Comparison of ENCODE assay signal across 17 mouse cellular contexts in the genomic region with DNA sequence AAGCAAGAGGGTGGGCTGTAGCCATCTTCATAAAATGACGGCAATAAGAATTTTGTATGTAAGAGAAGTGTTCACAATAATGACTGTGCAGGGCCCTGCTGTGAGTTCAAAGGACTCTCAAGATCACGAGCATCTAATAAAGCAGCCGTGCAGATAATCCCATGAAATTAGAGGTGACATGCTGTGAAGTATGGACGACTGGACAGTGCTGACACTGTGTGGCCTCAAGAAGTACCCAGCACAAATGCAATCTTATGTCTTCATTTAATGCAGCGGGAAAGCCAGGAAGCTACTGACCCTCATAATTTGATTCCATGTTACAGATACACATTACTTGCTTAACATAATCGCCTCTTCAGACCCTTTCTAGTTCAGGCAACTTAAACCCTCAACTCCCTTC. TPM values are rescaled to one million over a fixed set of nuclear protein-coding genes. Genes with fewer than 3 reads are reported as not detected.
DNase-seq lines count a peak whose midpoint lies in the region; ATAC-seq and TF ChIP-seq lines count a peak whose summit lies in the region.
"Had no signal": no experiment of that assay in that cellular context is flagged by ENCODE, and none has a peak within 500 bp of the region (broad histone marks: within the 10 kb centered on the region; RNA-seq: fewer than 3 reads in every experiment).

No protein-coding gene starts in this region.

- no peak overlapping the region for H3K4me2 ChIP-seq in forebrain, embryonic 12.5 days
- H3K4me2 ChIP-seq in forebrain, embryonic 15.5 days (replicated peaks): no peak overlapping the region
- no peak overlapping the region for H3K4me2 ChIP-seq in midbrain, embryonic 11.5 days
- no peak overlapping the region for H3K4me2 ChIP-seq in midbrain, embryonic 15.5 days
- no peak overlapping the region for H3K4me2 ChIP-seq in limb, embryonic 13.5 days (replicated peaks)
- H3K4me2 ChIP-seq: heart, embryonic 11.5 days; heart, embryonic 15.5 days had no signal

- H3K9me3 ChIP-seq in forebrain, embryonic 12.5 days: 0 out of 2 replicates have a peak, but pooled peaks cover 4% of the 10 kb centered on the region
- H3K9me3 ChIP-seq in forebrain, embryonic 15.5 days: no peaks in the 10 kb centered on the region
- peaks cover 3% of the 10 kb centered on the region; the same call in 1 of the 2 replicates for H3K9me3 ChIP-seq in midbrain, embryonic 11.5 days (ENCODE audit: control insufficient read depth, low read length)
- peaks cover 6% of the 10 kb centered on the region; the same call in 1 of the 2 replicates for H3K9me3 ChIP-seq in midbrain, embryonic 15.5 days
- no peaks in the 10 kb centered on the region for H3K9me3 ChIP-seq in limb, embryonic 10.5 days (replicated peaks)
- no peaks in the 10 kb centered on the region for H3K9me3 ChIP-seq in limb, embryonic 13.5 days
- H3K9me3 ChIP-seq in embryonic facial prominence, embryonic 10.5 days: no peaks in the 10 kb centered on the region; the same call in 1 of the 2 replicates
- H3K9me3 ChIP-seq: heart, embryonic 15.5 days had no signal

- intact Hi-C loops in gastrocnemius, adult 2 months (cut with DNase I): no loop called here

- no peak for ATAC-seq in forebrain, embryonic 12.5 days (ENCODE audit: low FRiP score)
- no peak for ATAC-seq in forebrain, embryonic 15.5 days (replicated peaks)
- ATAC-seq in midbrain, embryonic 11.5 days (ENCODE audit: low FRiP score): peak; percentile 29; the same call in 1 of the 2 replicates
- no peak for ATAC-seq in midbrain, embryonic 15.5 days (replicated peaks)
- ATAC-seq in limb, embryonic 13.5 days (ENCODE audit: low FRiP score, low read depth): no peak
- ATAC-seq: inflammation-experienced regulatory T-cells, adult 6 months had no signal

- WGBS in forebrain, embryonic 12.5 days: 30% methylated on average over 6 of the region's 6 CpGs
- WGBS in forebrain, embryonic 15.5 days: 34% methylated on average over 6 of the region's 6 CpGs
- 19% methylated on average over 6 of the region's 6 CpGs for WGBS in midbrain, embryonic 11.5 days
- 30% methylated on average over 6 of the region's 6 CpGs for WGBS in midbrain, embryonic 15.5 days
- WGBS in limb, embryonic 10.5 days: 41% methylated on average over 6 of the region's 6 CpGs
- 28% methylated on average over 6 of the region's 6 CpGs for WGBS in limb, embryonic 13.5 days
- 59% methylated on average over 6 of the region's 6 CpGs for WGBS in embryonic facial prominence, embryonic 10.5 days

- H3K4me3 ChIP-seq in forebrain, embryonic 12.5 days (replicated peaks): no peak overlapping the region
- no peak overlapping the region for H3K4me3 ChIP-seq in forebrain, embryonic 15.5 days
- H3K4me3 ChIP-seq in midbrain, embryonic 11.5 days (ENCODE audit: low read depth, low read length): no peak overlapping the region
- H3K4me3 ChIP-seq in midbrain, embryonic 15.5 days: no peak overlapping the region
- no peak overlapping the region for H3K4me3 ChIP-seq in limb, embryonic 10.5 days
- no peak overlapping the region for H3K4me3 ChIP-seq in limb, embryonic 13.5 days
- no peak overlapping the region for H3K4me3 ChIP-seq in gastrocnemius, adult 2 months
- no peak overlapping the region for H3K4me3 ChIP-seq in embryonic facial prominence, embryonic 10.5 days
- H3K4me3 ChIP-seq: heart, adult 2 months; heart, embryonic 15.5 days had no signal

- H3K27ac ChIP-seq in forebrain, embryonic 12.5 days: 0 out of 2 replicates have a peak overlapping the region, but pooled peaks have one; percentile 14
- H3K27ac ChIP-seq in forebrain, embryonic 15.5 days (replicated peaks): no peak overlapping the region
- H3K27ac ChIP-seq in midbrain, embryonic 11.5 days (ENCODE audit: low read depth, low read length): no peak overlapping the region
- no peak overlapping the region for H3K27ac ChIP-seq in midbrain, embryonic 15.5 days
- H3K27ac ChIP-seq in limb, embryonic 10.5 days: peak overlapping the region; percentile 57
- H3K27ac ChIP-seq in limb, embryonic 13.5 days: 0 out of 2 replicates have a peak overlapping the region, but pooled peaks have one; percentile 44
- H3K27ac ChIP-seq in gastrocnemius, adult 2 months: no peak overlapping the region
- no peak overlapping the region for H3K27ac ChIP-seq in embryonic facial prominence, embryonic 10.5 days (replicated peaks)
- H3K27ac ChIP-seq: heart, adult 2 months; heart, embryonic 15.5 days had no signal

- no peak overlapping the region for H3K9ac ChIP-seq in forebrain, embryonic 12.5 days
- H3K9ac ChIP-seq in forebrain, embryonic 15.5 days (replicated peaks): no peak overlapping the region
- no peak overlapping the region for H3K9ac ChIP-seq in midbrain, embryonic 11.5 days (ENCODE audit: low read length)
- no peak overlapping the region for H3K9ac ChIP-seq in midbrain, embryonic 15.5 days
- H3K9ac ChIP-seq in limb, embryonic 13.5 days: no peak overlapping the region
- H3K9ac ChIP-seq: heart, embryonic 15.5 days had no signal

- H3K36me3 ChIP-seq in forebrain, embryonic 12.5 days (replicated peaks): no peaks in the 10 kb centered on the region
- H3K36me3 ChIP-seq in forebrain, embryonic 15.5 days: no peaks in the 10 kb centered on the region
- no peaks in the 10 kb centered on the region for H3K36me3 ChIP-seq in midbrain, embryonic 11.5 days (ENCODE audit: control insufficient read depth, insufficient read depth, low read length)
- no peaks in the 10 kb centered on the region for H3K36me3 ChIP-seq in midbrain, embryonic 15.5 days (replicated peaks)
- H3K36me3 ChIP-seq in limb, embryonic 10.5 days: no peaks in the 10 kb centered on the region
- H3K36me3 ChIP-seq in limb, embryonic 13.5 days: no peaks in the 10 kb centered on the region
- H3K36me3 ChIP-seq in embryonic facial prominence, embryonic 10.5 days (replicated peaks): no peaks in the 10 kb centered on the region
- H3K36me3 ChIP-seq: heart, embryonic 15.5 days had no signal

- no peaks in the 10 kb centered on the region for H3K27me3 ChIP-seq in forebrain, embryonic 12.5 days
- H3K27me3 ChIP-seq in forebrain, embryonic 15.5 days: no peaks in the 10 kb centered on the region
- H3K27me3 ChIP-seq in midbrain, embryonic 11.5 days (ENCODE audit: control insufficient read depth, insufficient read depth, low read length): no peaks in the 10 kb centered on the region
- H3K27me3 ChIP-seq in midbrain, embryonic 15.5 days (replicated peaks): no peaks in the 10 kb centered on the region
- no peaks in the 10 kb centered on the region for H3K27me3 ChIP-seq in limb, embryonic 10.5 days (ENCODE audit: low read depth, poor library complexity, severe bottlenecking)
- H3K27me3 ChIP-seq in limb, embryonic 13.5 days: no peaks in the 10 kb centered on the region
- no peaks in the 10 kb centered on the region for H3K27me3 ChIP-seq in embryonic facial prominence, embryonic 10.5 days (replicated peaks; ENCODE audit: low read depth, poor library complexity, severe bottlenecking)
- H3K27me3 ChIP-seq: heart, embryonic 15.5 days had no signal

- H3K4me1 ChIP-seq in forebrain, embryonic 12.5 days: peaks cover 22% of the 10 kb centered on the region
- peaks cover 14% of the 10 kb centered on the region for H3K4me1 ChIP-seq in forebrain, embryonic 15.5 days
- H3K4me1 ChIP-seq in midbrain, embryonic 11.5 days (ENCODE audit: control insufficient read depth, insufficient read depth, low read length): peaks cover 14% of the 10 kb centered on the region
- H3K4me1 ChIP-seq in midbrain, embryonic 15.5 days: peaks cover 15% of the 10 kb centered on the region
- H3K4me1 ChIP-seq in limb, embryonic 10.5 days: peaks cover 38% of the 10 kb centered on the region
- peaks cover 20% of the 10 kb centered on the region for H3K4me1 ChIP-seq in limb, embryonic 13.5 days
- peaks cover 40% of the 10 kb centered on the region for H3K4me1 ChIP-seq in embryonic facial prominence, embryonic 10.5 days

- peak; percentile 90 for DNase-seq in midbrain, embryonic 11.5 days (ENCODE audit: low spot score, missing footprints)
- no peak for DNase-seq in limb, embryonic 10.5 days (ENCODE audit: low spot score)
- DNase-seq in gastrocnemius, adult 2 months: no peak
- DNase-seq in embryonic facial prominence, embryonic 10.5 days (ENCODE audit: low spot score): no peak
- DNase-seq: adrenal gland, adult 8-10 months; cerebellum, adult 11 months; cerebellum, adult 8-10 months; cerebellum, postnatal 14 days; gastrocnemius, postnatal 10 days; heart, adult 2 months had no signal

- TF ChIP-seq CTCF in gastrocnemius, adult 2 months (IDR thresholded peaks at IDR 0.05): no peak

RNA-seq across cellular contexts. Expression of a gene that starts 57.3 kb away (rescaled TPM):
- polyA plus RNA-seq in forebrain, embryonic 12.5 days (2016; fragmentation: Nextera tagmentation; extraction: Ambion mirVana): 2.3 and 2.8 TPM in 2 replicates
- 2.0 and 2.1 TPM in 2 replicates for polyA plus RNA-seq in forebrain, embryonic 15.5 days (2015; fragmentation: Nextera tagmentation; extraction: Ambion mirVana)
- polyA plus RNA-seq in midbrain, embryonic 11.5 days (2014; fragmentation: Nextera tagmentation; extraction: Ambion mirVana): 0.68 and 0.96 TPM in 2 replicates
- polyA plus RNA-seq in midbrain, embryonic 15.5 days (2015; fragmentation: Nextera tagmentation; extraction: Ambion mirVana): 2.2 and 2.5 TPM in 2 replicates
- 1.8 and 3.6 TPM in 2 replicates for polyA plus RNA-seq in limb, embryonic 10.5 days (2016; fragmentation: Nextera tagmentation; extraction: Ambion mirVana)
- 2.0 and 2.6 TPM in 2 replicates for polyA plus RNA-seq in limb, embryonic 13.5 days (2015; fragmentation: Nextera tagmentation; extraction: Ambion mirVana)
- under 1 TPM; 0.06 to 0.18 TPM for total RNA-seq in gastrocnemius, adult 2 months (2021)
- 1.3 and 1.5 TPM in 2 replicates for polyA plus RNA-seq in embryonic facial prominence, embryonic 10.5 days (2016; fragmentation: Nextera tagmentation; extraction: Ambion mirVana)

Comparison
In these comparisons a context has a peak if more than half of its experiments do, and no peak if none do; other contexts are left out.
1. H3K27ac ChIP-seq: peak in forebrain, embryonic 12.5 days (single experiment), limb, embryonic 10.5 days (single experiment) and limb, embryonic 13.5 days (single experiment); none in forebrain, embryonic 15.5 days (single experiment), midbrain, embryonic 11.5 days (single experiment), midbrain, embryonic 15.5 days (single experiment), gastrocnemius, adult 2 months (single experiment) and embryonic facial prominence, embryonic 10.5 days (single experiment).